Mouse (Mus musculus): Measurements from ENCODE around the gene Cep131.

The Cep131 gene

DNA sequence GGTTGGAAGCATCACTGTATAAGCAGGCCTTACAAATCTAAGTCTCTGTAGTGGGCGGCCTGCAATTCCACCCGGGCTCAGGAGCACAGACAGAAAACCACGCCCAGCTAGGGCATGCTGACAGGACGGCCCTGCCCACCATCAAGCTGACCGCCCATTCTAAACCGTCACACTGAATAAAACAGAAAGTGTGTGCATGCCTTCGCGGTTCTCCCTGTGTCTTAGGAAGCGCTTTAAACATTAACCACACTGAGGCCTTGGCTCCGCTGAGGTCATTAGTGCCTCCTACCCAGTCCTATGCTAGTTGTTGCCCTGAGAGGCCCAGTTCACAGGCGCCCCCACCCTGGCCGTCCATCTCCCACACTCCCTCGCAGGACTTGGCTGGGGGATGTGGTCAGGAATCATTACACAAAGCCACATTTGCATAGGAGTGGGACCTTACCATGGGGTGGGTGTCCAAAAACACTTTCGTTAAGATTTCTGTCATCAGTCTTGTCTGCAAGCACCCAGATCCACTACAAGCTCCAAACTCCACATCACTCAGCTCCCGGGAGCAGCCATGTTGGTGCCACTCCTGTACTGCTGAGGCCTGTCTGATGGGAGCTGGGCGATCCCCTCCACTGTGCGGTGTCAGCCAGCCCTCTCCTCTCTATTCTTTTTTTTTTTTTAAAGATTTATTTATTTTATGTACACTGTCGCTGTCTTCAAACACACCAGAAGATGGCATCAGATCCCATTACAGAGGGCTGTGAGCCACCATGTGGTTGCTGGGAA lies 58.1 kb downstream of the Cep131 start:
- DNase-seq (ENCODE audit: low read depth, low spot score), result no peak

GRCm38 (mm10) chr11:120026941-120027340 lies 59.7 kb downstream of the Cep131 start:
- DNase-seq (ENCODE audit: low read depth, low spot score), result no peak

- DNase-seq (ENCODE audit: low read depth, low spot score), result peak; percentile 32
These were observed 63.8 kb downstream of the Cep131 start for GRCm38 (mm10) chr11:120022841-120023240.

GRCm38 (mm10) chr11:120022216-120022615 lies 64.4 kb downstream of the Cep131 start:
- no peak for DNase-seq (ENCODE audit: low read depth, low spot score)

- no peak for DNase-seq (ENCODE audit: low read depth, low spot score)
These were observed 65.3 kb downstream of the Cep131 start for GRCm38 (mm10) chr11:120021367-120021766.

DNA sequence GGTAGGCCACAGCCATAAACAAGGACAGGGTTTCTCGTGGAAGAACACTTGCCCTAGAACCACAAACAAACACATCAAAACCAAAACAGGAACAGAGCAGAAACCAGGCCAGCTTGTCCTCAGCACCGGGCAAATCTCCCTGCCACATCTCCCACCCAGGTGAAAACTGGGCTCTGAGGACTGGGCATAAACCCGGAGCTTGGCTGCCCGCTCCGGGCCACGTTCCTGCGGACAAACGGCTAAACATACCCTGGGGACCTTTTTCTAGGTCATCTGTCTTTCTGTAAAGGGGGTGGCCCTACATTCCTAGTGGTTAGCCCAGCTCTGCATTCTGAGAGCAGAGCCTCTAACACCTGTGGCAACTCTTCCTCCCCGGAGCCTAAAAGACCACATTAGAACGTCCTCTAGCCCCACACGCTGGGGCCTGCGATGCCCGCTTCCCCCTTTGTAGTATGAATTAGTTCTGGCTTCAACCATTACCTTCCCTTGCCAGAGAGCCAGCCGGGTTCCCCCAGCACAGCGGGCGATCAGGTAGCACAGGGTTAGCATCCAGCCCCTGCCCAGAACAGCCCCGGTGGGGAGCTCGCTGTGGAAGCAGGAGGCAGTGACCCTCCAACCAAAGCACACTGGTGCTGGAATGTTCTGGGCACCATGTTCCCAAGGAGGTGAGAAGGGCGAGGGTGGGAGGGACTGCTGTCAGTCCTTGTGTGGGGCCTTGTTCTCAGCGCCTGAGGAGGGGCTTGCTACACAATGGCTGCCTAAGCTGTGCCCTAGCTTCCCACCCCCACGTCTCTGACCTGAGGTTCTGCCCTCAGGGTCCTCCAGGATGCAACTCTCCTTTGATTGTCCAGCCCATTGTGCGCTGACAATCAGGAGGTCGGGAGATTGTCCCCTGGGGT lies 66.8 kb downstream of the Cep131 start:
- no peak for DNase-seq (ENCODE audit: low read depth, low spot score)

- DNase-seq (ENCODE audit: low read depth, low spot score), result no peak
These were observed 69.6 kb downstream of the Cep131 start for GRCm38 (mm10) chr11:120017011-120017410.

GRCm38 (mm10) chr11:120014758-120015157 lies 71.9 kb downstream of the Cep131 start:
- DNase-seq (ENCODE audit: low read depth, low spot score), result no peak
